26 mouse cellular contexts compared by ENCODE assay signal in the genomic region with DNA sequence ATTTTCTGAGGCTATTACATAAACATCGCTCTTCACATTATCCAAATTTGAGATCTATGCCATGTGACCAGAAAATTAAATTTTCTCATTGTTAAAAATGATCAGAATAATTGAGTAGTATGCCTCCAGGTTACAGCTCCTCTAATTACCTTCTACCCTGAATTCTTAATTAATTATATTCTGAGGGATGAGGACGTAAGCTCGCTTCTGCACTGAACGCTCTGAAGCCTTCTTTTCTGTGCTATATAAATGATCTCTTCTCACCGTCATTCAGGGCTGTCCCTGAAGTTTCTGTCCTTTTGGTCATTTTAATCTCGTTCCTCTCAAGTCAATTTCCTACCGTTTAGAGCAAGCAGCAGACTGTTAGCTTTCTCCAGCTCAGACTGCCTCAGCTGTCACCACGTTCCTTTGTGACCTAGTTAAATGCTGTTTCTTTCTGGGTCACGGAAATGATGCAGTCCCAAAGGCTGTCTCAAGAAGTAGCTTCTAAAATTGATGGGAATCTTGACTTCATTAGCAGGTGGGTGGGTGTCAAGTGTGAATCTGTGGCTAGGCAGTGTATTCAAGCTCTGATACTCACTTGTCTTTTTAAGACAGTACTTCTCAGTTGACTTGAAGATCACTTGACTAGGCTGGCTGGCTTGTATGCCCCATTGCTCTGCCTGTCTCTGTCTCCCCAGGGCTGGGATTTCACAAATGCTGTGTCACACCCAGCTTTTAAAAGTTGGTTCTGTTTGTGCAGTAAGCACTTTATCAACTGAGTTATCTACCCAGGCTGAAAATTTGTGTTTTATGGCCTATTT. TPM values are rescaled to one million over a fixed set of nuclear protein-coding genes. Genes with fewer than 3 reads are reported as not detected.
DNase-seq lines count a peak whose midpoint lies in the region; ATAC-seq and TF ChIP-seq lines count a peak whose summit lies in the region.
"Had no signal": no experiment of that assay in that cellular context is flagged by ENCODE, and none has a peak within 500 bp of the region (broad histone marks: within the 10 kb centered on the region; RNA-seq: fewer than 3 reads in every experiment).

No protein-coding gene starts in this region.

- no peaks in the 10 kb centered on the region for H3K36me3 ChIP-seq in hindbrain, embryonic 13.5 days
- H3K36me3 ChIP-seq in midbrain, postnatal 0 days (ENCODE audit: insufficient read depth, low read length): no peaks in the 10 kb centered on the region
- H3K36me3 ChIP-seq: heart, embryonic 13.5 days; kidney, embryonic 15.5 days had no signal

- H3K27ac ChIP-seq in hindbrain, embryonic 13.5 days: peak overlapping the region; percentile 41
- H3K27ac ChIP-seq in midbrain, postnatal 0 days (ENCODE audit: low read depth, low read length): no peak overlapping the region
- no peak overlapping the region for H3K27ac ChIP-seq in gastrocnemius, adult 2 months
- H3K27ac ChIP-seq: heart, embryonic 13.5 days; kidney, embryonic 15.5 days; stomach, postnatal 0 days had no signal

- no peak overlapping the region for H3K4me3 ChIP-seq in hindbrain, embryonic 13.5 days
- H3K4me3 ChIP-seq in midbrain, postnatal 0 days (ENCODE audit: low read depth, low read length): no peak overlapping the region
- H3K4me3 ChIP-seq in gastrocnemius, adult 2 months: no peak overlapping the region
- H3K4me3 ChIP-seq: heart, embryonic 13.5 days; kidney, embryonic 15.5 days had no signal

- H3K9ac ChIP-seq in hindbrain, embryonic 13.5 days: no peak overlapping the region
- no peak overlapping the region for H3K9ac ChIP-seq in midbrain, postnatal 0 days (replicated peaks; ENCODE audit: low read length, poor library complexity, severe bottlenecking)
- H3K9ac ChIP-seq: heart, embryonic 13.5 days; kidney, embryonic 15.5 days had no signal

- peak; percentile 96 for ATAC-seq in frontal cortex, adult (ENCODE audit: low TSS enrichment)
- peak; percentile 67 for ATAC-seq in hindbrain, embryonic 13.5 days (ENCODE audit: low FRiP score)
- ATAC-seq in midbrain, postnatal 0 days (ENCODE audit: low FRiP score): peak; percentile 63; the same call in 1 of the 2 replicates
- ATAC-seq: intestine, embryonic 16.5 days had no signal

- H3K27me3 ChIP-seq in hindbrain, embryonic 13.5 days: no peaks in the 10 kb centered on the region
- H3K27me3 ChIP-seq in midbrain, postnatal 0 days (ENCODE audit: insufficient read depth, low read length): no peaks in the 10 kb centered on the region
- H3K27me3 ChIP-seq: heart, embryonic 13.5 days; kidney, embryonic 15.5 days had no signal

- no peaks in the 10 kb centered on the region for H3K9me3 ChIP-seq in hindbrain, embryonic 13.5 days
- H3K9me3 ChIP-seq in midbrain, postnatal 0 days (ENCODE audit: low read length): no peaks in the 10 kb centered on the region
- H3K9me3 ChIP-seq: heart, embryonic 13.5 days; kidney, embryonic 15.5 days had no signal

- no peak for TF ChIP-seq POLR2A in brain, embryonic 14.5 days (IDR thresholded peaks at IDR 0.05; ENCODE audit: borderline replicate concordance, extremely low read depth, insufficient read depth, insufficient read length, poor library complexity, severe bottlenecking)

- no peak for DNase-seq in frontal cortex, postnatal 14 days (ENCODE audit: low spot score in 2 of 2)
- DNase-seq in brain, embryonic 14.5 days (ENCODE audit: low read depth): peak; percentile 62
- peak; percentile 32 for DNase-seq in midbrain, postnatal 0 days (ENCODE audit: low spot score)
- no peak for DNase-seq in gastrocnemius, adult 2 months
- no peak for DNase-seq in heart, adult 9 months (ENCODE audit: low spot score in 2 of 2)
- DNase-seq in left cerebral cortex, postnatal 4 days: no peak
- DNase-seq: adrenal gland, postnatal 14 days; cerebellum, adult 8-10 months; gastrocnemius, postnatal 25 days; heart, postnatal 36 days; layer of hippocampus, postnatal 36 days; liver; lung, adult 18-20 months; lung, postnatal 36 days; right cerebral cortex, postnatal 25 days; thymus, postnatal 4 days had no signal

- 17% methylated on average over 9 of the region's 9 CpGs for WGBS in hindbrain, embryonic 13.5 days
- WGBS in midbrain, postnatal 0 days: 29% methylated on average over 9 of the region's 9 CpGs

- peaks cover 9% of the 10 kb centered on the region for H3K4me1 ChIP-seq in hindbrain, embryonic 13.5 days (replicated peaks)
- no peaks in the 10 kb centered on the region for H3K4me1 ChIP-seq in midbrain, postnatal 0 days (ENCODE audit: insufficient read depth, low read length)
- H3K4me1 ChIP-seq: kidney, embryonic 15.5 days had no signal

- H3K4me2 ChIP-seq in hindbrain, embryonic 13.5 days: peak overlapping the region; percentile 20
- H3K4me2 ChIP-seq in midbrain, postnatal 0 days (ENCODE audit: low read depth, low read length, poor library complexity, severe bottlenecking): no peak overlapping the region
- H3K4me2 ChIP-seq: heart, embryonic 13.5 days; kidney, embryonic 15.5 days had no signal

- intact Hi-C loops in gastrocnemius, adult 2 months (cut with DNase I): no loop called here
- intact Hi-C loops in left cerebral cortex, postnatal 4 days (cut with DNase I): no loop called here

- TF ChIP-seq CTCF in brain, embryonic 14.5 days (IDR thresholded peaks at IDR 0.05; ENCODE audit: borderline replicate concordance, extremely low read depth, insufficient read depth, insufficient read length): no peak
- no peak for TF ChIP-seq CTCF in midbrain, postnatal 0 days (IDR thresholded peaks at IDR 0.05)
- TF ChIP-seq CTCF in gastrocnemius, adult 2 months (IDR thresholded peaks at IDR 0.05): no peak

RNA-seq across cellular contexts. Expression of a gene that starts 29.8 kb away (rescaled TPM):
- polyA plus RNA-seq in brain, embryonic 14.5 days (2012; rRNA removed): not detected in 2 replicates
- not detected in 2 replicates for polyA plus RNA-seq in hindbrain, embryonic 13.5 days (2015; fragmentation: Nextera tagmentation; extraction: Ambion mirVana)
- total RNA-seq in midbrain, postnatal 0 days (2014; rRNA removed): 1.0 TPM in 1 of 2 replicates, not detected in the other
- not detected in 2 replicates for polyA plus RNA-seq in midbrain, postnatal 0 days (2015; fragmentation: Nextera tagmentation; extraction: Ambion mirVana)
- not detected for total RNA-seq in gastrocnemius, adult 2 months (2021)
- total RNA-seq in left cerebral cortex, postnatal 4 days (2021): not detected
- total RNA-seq: adrenal gland, postnatal 14 days; gastrocnemius, postnatal 25 days; heart, postnatal 36 days; layer of hippocampus, postnatal 36 days; left cerebral cortex, postnatal 25 days had no signal
- polyA plus RNA-seq: C2C12; frontal cortex, adult 2 months; heart, embryonic 13.5 days; intestine, embryonic 16.5 days; kidney, embryonic 15.5 days; neural tube, embryonic 11.5 days; stomach, postnatal 0 days had no signal

Comparison
In these comparisons a context has a peak if more than half of its experiments do, and no peak if none do; other contexts are left out.
1. DNase-seq: peak in brain, embryonic 14.5 days (single experiment) and midbrain, postnatal 0 days (single experiment); none in frontal cortex, postnatal 14 days (0 of 2), gastrocnemius, adult 2 months (single experiment), heart, adult 9 months (0 of 2) and left cerebral cortex, postnatal 4 days (single experiment).
2. Peak in every context shown above with its lines, with median percentiles within 50 percentile points of each other: ATAC-seq.